Mouse (Mus musculus): Measurements from ENCODE around the gene Tmprss4. TPM values are rescaled to one million over a fixed set of nuclear protein-coding genes. Genes with fewer than 3 reads are reported as not detected.

The Tmprss4 gene
- polyA plus RNA-seq, 1 experiment = 0.52 TPM

DNA sequence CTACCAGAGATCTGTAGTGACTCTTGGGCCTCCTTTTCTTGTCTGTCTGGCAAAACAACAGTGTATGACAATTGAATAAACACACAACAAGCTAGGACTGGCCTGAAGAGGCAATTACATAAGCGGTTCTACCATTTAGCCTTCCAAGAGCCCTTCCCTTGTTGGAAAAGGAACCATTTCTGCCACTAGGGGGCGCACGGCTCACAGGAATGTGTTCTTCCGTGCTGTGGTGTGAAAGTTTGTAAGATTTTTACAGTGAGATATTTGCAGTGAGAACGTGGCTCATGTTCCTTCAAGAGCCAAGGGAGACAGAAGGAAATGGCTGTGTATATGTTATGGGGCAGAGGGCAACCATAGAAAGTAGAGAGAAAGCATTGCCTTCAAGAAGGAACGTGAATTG lies 17.7 kb upstream of the Tmprss4 start:
- no peak overlapping the region for H3K27ac ChIP-seq (ENCODE audit: insufficient read depth, low read length)
- no peaks in the 10 kb centered on the region for H3K27me3 ChIP-seq (ENCODE audit: control insufficient read depth, insufficient read depth, low read length, poor library complexity, severe bottlenecking)
- no peak overlapping the region for H3K4me3 ChIP-seq (ENCODE audit: low read depth, low read length)
- H3K9ac ChIP-seq (ENCODE audit: low read depth, poor library complexity, severe bottlenecking) = no peak overlapping the region
- H3K9me3 ChIP-seq (replicated peaks; ENCODE audit: control insufficient read depth, insufficient read depth, low read length, poor library complexity, severe bottlenecking) = no peaks in the 10 kb centered on the region
- TF ChIP-seq CTCF (IDR thresholded peaks at IDR 0.05; ENCODE audit: low read depth, low read length) (peak; percentile 69), EP300 (IDR thresholded peaks at IDR 0.05; ENCODE audit: insufficient read depth, low read depth, low read length) (no peak)
- no peaks in the 10 kb centered on the region for H3K36me3 ChIP-seq (ENCODE audit: control insufficient read depth, insufficient read depth, low read length, poor library complexity, severe bottlenecking)
- no peaks in the 10 kb centered on the region for H3K4me1 ChIP-seq (ENCODE audit: control insufficient read depth, insufficient read depth, low read length)

DNA sequence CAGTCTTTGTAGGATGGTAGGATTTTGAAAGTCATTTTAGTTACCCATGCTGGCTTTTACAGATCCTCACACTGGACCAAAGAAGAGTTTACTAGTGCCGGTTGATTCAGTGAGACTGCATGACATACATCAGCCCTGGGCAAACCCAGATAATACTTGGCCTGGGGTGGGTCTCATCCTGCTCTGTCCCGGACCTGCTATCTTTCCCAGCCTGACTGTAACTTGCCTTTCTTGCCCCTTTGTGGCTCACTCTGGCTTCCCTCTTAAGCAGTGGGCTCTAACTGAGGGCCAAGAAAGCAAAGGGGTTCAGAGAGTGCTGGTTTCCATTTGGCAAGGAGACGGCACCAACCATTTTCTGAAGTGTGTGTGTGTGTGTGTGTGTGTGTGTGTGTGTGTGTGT lies 15.8 kb upstream of the Tmprss4 start:
- H3K4me1 ChIP-seq (ENCODE audit: control insufficient read depth, insufficient read depth, low read length) = no peaks in the 10 kb centered on the region
- no peak overlapping the region for H3K4me3 ChIP-seq (ENCODE audit: low read depth, low read length)
- TF ChIP-seq POLR2A (IDR thresholded peaks at IDR 0.05; ENCODE audit: insufficient read depth, low read length) (no peak), CTCF (IDR thresholded peaks at IDR 0.05; ENCODE audit: low read depth, low read length) (no peak), EP300 (IDR thresholded peaks at IDR 0.05; ENCODE audit: insufficient read depth, low read depth, low read length) (no peak)
- no peak overlapping the region for H3K27ac ChIP-seq (ENCODE audit: insufficient read depth, low read length)
- no peak overlapping the region for H3K9ac ChIP-seq (ENCODE audit: low read depth, poor library complexity, severe bottlenecking)
- H3K9me3 ChIP-seq (replicated peaks; ENCODE audit: control insufficient read depth, insufficient read depth, low read length, poor library complexity, severe bottlenecking) = no peaks in the 10 kb centered on the region
- no peaks in the 10 kb centered on the region for H3K27me3 ChIP-seq (ENCODE audit: control insufficient read depth, insufficient read depth, low read length, poor library complexity, severe bottlenecking)
- H3K36me3 ChIP-seq (ENCODE audit: control insufficient read depth, insufficient read depth, low read length, poor library complexity, severe bottlenecking) = no peaks in the 10 kb centered on the region

DNA sequence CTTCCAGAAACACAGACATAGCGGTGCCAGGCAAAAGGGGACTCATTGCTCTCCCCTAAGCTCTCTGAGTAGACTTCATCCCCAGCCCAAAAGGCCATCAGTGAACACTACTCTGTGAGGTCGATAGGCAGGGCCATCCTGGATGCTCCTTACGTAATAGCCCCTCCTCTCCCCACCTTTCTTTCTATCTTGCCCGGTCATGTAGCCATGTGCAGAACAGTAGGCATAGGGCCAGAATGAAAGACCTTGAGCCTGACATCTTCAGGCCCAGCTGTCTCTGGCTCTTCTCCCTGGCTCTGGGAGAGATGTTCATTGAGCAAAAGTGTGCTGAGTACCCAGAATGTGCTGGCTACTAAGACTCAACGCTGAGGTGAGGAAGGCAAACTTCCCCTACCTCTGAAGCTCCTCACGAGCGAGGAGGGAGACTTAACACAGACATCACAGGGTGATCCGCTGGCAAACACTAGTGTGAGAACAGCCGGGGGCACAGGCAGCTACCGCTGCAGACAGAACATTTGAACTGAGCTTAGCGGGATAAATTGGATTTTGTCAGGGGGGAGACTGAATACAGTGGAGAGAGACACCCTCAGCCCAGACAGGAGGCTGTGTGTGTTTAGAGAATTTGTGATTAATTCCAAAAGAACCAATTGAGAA lies 11.8 kb upstream of the Tmprss4 start:
- H3K27ac ChIP-seq (ENCODE audit: insufficient read depth, low read length) = no peak overlapping the region
- no peaks in the 10 kb centered on the region for H3K36me3 ChIP-seq (ENCODE audit: control insufficient read depth, insufficient read depth, low read length, poor library complexity, severe bottlenecking)
- no peak overlapping the region for H3K4me3 ChIP-seq (ENCODE audit: low read depth, low read length)
- no peak for TF ChIP-seq POLR2A (IDR thresholded peaks at IDR 0.05; ENCODE audit: insufficient read depth, low read length)
- TF ChIP-seq CTCF (IDR thresholded peaks at IDR 0.05; ENCODE audit: low read depth, low read length) = no peak
- TF ChIP-seq EP300 (IDR thresholded peaks at IDR 0.05; ENCODE audit: insufficient read depth, low read depth, low read length) = no peak
- H3K9me3 ChIP-seq (replicated peaks; ENCODE audit: control insufficient read depth, insufficient read depth, low read length, poor library complexity, severe bottlenecking) = no peaks in the 10 kb centered on the region
- no peaks in the 10 kb centered on the region for H3K4me1 ChIP-seq (ENCODE audit: control insufficient read depth, insufficient read depth, low read length)
- H3K9ac ChIP-seq (ENCODE audit: low read depth, poor library complexity, severe bottlenecking) = no peak overlapping the region
- no peaks in the 10 kb centered on the region for H3K27me3 ChIP-seq (ENCODE audit: control insufficient read depth, insufficient read depth, low read length, poor library complexity, severe bottlenecking)

DNA sequence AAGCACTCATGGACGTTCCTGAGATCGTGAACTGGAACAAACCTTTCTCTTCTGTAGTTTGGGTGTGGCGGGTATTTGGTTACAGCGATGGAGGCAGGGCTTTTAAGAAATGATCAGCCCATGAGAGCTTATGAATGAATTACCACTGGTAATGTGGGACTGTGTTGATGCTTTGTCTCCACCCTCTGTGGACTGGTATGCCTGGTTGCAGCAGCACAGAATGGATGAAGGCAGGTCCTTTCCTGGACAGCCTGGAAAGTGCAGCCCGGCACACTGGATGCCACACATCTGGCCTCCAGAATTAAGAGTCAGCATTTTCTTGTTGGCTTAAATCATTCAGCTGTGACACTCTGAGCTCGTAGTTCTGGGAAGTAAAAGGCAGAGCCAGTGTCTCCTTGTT lies 8.1 kb upstream of the Tmprss4 start:
- TF ChIP-seq POLR2A (IDR thresholded peaks at IDR 0.05; ENCODE audit: insufficient read depth, low read length) = no peak
- TF ChIP-seq EP300 (IDR thresholded peaks at IDR 0.05; ENCODE audit: insufficient read depth, low read depth, low read length) = no peak
- no peak for TF ChIP-seq CTCF (IDR thresholded peaks at IDR 0.05; ENCODE audit: low read depth, low read length)
- Histone ChIP-seq H3K4me1 (ENCODE audit: control insufficient read depth, insufficient read depth, low read length) (no peaks in the 10 kb centered on the region), H3K27ac (ENCODE audit: insufficient read depth, low read length) (no peak overlapping the region), H3K4me3 (ENCODE audit: low read depth, low read length) (no peak overlapping the region), H3K27me3 (ENCODE audit: control insufficient read depth, insufficient read depth, low read length, poor library complexity, severe bottlenecking) (no peaks in the 10 kb centered on the region), H3K36me3 (ENCODE audit: control insufficient read depth, insufficient read depth, low read length, poor library complexity, severe bottlenecking) (no peaks in the 10 kb centered on the region), H3K9ac (ENCODE audit: low read depth, poor library complexity, severe bottlenecking) (no peak overlapping the region), H3K9me3 (replicated peaks; ENCODE audit: control insufficient read depth, insufficient read depth, low read length, poor library complexity, severe bottlenecking) (no peaks in the 10 kb centered on the region)

DNA sequence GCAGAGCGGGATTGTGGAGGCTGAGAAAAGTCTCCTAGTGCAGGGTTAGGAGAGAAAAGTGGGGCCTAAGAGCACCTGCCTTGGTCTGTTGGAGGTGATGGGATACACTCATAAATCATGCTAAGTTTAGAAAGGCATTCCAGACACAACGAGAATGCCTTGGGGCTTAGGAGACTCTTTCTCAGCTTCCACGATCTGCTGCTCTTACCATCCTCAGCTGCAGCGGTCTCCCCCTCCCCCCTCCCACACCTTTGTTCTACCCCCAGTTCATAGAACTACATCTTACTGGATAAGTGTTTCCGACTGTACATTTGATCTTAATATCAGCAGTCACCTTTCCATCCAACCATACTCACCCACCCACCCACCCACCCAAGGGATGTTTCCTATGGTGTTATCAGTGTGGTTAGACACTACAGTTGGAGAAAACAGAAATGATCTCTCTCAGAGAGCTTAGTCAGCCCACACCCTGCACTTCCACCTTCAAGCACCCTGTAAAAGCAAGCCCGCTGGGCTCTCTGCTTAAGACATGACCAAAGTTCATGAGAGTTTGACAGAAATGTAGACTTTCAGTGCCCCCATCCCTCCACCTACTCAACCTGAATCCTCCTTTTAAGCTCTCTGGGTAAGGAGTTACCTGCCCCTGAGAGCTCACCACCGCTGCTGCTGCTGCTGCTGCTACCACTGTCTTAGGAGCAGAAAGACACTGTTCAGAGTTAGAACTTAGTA lies 3.3 kb upstream of the Tmprss4 start:
- Histone ChIP-seq H3K27me3 (ENCODE audit: control insufficient read depth, insufficient read depth, low read length, poor library complexity, severe bottlenecking) (no peaks in the 10 kb centered on the region), H3K9me3 (replicated peaks; ENCODE audit: control insufficient read depth, insufficient read depth, low read length, poor library complexity, severe bottlenecking) (no peaks in the 10 kb centered on the region), H3K36me3 (ENCODE audit: control insufficient read depth, insufficient read depth, low read length, poor library complexity, severe bottlenecking) (no peaks in the 10 kb centered on the region), H3K9ac (ENCODE audit: low read depth, poor library complexity, severe bottlenecking) (no peak overlapping the region), H3K4me1 (ENCODE audit: control insufficient read depth, insufficient read depth, low read length) (no peaks in the 10 kb centered on the region), H3K4me3 (ENCODE audit: low read depth, low read length) (no peak overlapping the region), H3K27ac (ENCODE audit: insufficient read depth, low read length) (no peak overlapping the region)
- TF ChIP-seq POLR2A (IDR thresholded peaks at IDR 0.05; ENCODE audit: insufficient read depth, low read length) (no peak), CTCF (IDR thresholded peaks at IDR 0.05; ENCODE audit: low read depth, low read length) (no peak), EP300 (IDR thresholded peaks at IDR 0.05; ENCODE audit: insufficient read depth, low read depth, low read length) (no peak)

DNA sequence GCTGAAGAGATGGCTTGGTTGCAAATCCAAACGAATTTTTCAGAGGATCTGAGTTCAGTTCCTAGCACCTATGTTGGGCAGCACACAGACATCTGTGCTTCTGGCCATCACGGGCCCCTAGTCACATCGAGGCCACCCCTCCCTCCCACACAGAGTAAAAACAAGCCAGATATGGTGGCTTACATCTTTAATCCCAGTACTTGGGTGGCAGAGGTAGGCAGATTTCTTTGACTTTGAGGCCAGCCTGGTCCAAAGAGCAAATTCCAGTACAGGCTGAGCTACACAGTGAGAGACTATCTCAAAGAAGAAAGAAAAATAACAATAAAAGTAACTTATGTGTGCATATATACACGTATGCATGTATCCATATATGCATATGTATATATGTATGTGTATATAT lies 2.2 kb upstream of the Tmprss4 start:
- TF ChIP-seq EP300 (IDR thresholded peaks at IDR 0.05; ENCODE audit: insufficient read depth, low read depth, low read length) = no peak
- TF ChIP-seq CTCF (IDR thresholded peaks at IDR 0.05; ENCODE audit: low read depth, low read length) = no peak
- no peak for TF ChIP-seq POLR2A (IDR thresholded peaks at IDR 0.05; ENCODE audit: insufficient read depth, low read length)
- Histone ChIP-seq H3K4me1 (ENCODE audit: control insufficient read depth, insufficient read depth, low read length) (no peaks in the 10 kb centered on the region), H3K4me3 (ENCODE audit: low read depth, low read length) (no peak overlapping the region), H3K27me3 (ENCODE audit: control insufficient read depth, insufficient read depth, low read length, poor library complexity, severe bottlenecking) (no peaks in the 10 kb centered on the region), H3K9me3 (replicated peaks; ENCODE audit: control insufficient read depth, insufficient read depth, low read length, poor library complexity, severe bottlenecking) (no peaks in the 10 kb centered on the region), H3K36me3 (ENCODE audit: control insufficient read depth, insufficient read depth, low read length, poor library complexity, severe bottlenecking) (no peaks in the 10 kb centered on the region), H3K27ac (ENCODE audit: insufficient read depth, low read length) (no peak overlapping the region), H3K9ac (ENCODE audit: low read depth, poor library complexity, severe bottlenecking) (no peak overlapping the region)

All from ES-Bruce4 (cell line).